Mouse (Mus musculus) lung, postnatal 0 days (tissue): ENCODE measurements around the gene Hyou1.
"Not testable (repeated sequence)": the region's sequence is repeated elsewhere in the genome, so short reads cannot be mapped to it uniquely, and the experiment has no call there.

Experiments used
- CTCF ChIP-seq: IDR thresholded peaks from 2 replicates; pipeline ENCODE4 v1.5.1; 2016; ENCODE audit warnings: antibody characterized with exemption, mild to moderate bottlenecking
- EP300 ChIP-seq: IDR thresholded peaks from 2 replicates; pipeline ENCODE4 v1.6.1; 2016; ENCODE audit warnings: antibody characterized with exemption, mild to moderate bottlenecking, control low read depth

GRCm38 (mm10) chr9:44377335-44377734 is 2.0 kb upstream of the Hyou1 start:
- not testable (repeated sequence) for TF ChIP-seq CTCF, EP300
